Mouse (Mus musculus): ENCODE data around the gene Tbkbp1. TPM values are rescaled to one million over a fixed set of nuclear protein-coding genes. Genes with fewer than 3 reads are reported as not detected.

The Tbkbp1 gene
- polyA plus RNA-seq, 1 experiment from 2014 or later: 27.3 TPM

DNA sequence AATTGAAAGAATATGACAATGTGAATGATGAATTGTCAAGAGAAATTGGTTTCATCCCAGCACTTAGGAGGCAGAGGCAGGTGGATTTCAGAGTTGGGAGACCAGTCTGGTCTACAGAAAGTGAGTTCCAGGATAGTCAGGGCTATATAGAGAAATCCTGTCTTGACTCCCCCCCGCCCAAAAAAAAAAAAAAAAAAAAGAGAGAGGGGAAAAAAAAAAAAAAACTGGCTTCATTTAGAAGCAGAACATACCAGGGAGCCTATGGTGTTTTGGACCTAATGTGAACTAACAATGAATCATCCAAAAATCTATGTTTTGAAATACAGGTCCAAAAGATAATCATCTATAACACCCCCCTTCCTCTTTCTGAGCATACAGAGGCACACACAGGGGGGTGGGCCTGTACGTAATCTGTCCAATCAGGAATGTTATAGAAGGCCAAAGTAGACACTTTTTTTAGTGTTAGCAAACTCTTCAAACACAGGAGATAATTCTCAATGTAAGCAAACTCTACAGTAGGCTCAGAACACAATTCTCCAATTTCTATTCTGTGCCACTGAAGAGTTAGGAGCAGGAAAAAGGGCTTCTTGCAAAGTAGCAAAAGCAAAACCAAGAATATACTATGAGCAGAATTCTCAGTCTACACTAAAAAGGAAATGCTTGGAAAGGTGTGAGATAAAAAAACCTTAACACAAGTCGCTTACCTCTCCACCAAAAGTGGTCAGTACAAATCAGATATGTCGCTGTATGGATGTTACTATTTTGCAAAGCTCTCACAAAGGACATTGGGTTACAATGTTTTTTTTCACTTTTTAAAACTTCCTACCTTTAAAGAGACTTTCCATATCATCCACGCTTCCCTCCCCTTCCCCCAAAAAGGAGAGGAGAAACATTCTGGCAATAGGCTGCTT lies 34.7 kb upstream of the Tbkbp1 start:
- Histone ChIP-seq H3K36me3 (ENCODE audit: inconsistent target) (peaks cover 42% of the 10 kb centered on the region), H3K4me3 (ENCODE audit: inconsistent target) (peak overlapping the region; percentile 50), H3K27ac (peak overlapping the region; percentile 52), H3K79me2 (ENCODE audit: inconsistent target) (peaks cover 64% of the 10 kb centered on the region)
- WGBS (ENCODE audit: missing documents): 65% methylated on average over 5 of the region's 5 CpGs

DNA sequence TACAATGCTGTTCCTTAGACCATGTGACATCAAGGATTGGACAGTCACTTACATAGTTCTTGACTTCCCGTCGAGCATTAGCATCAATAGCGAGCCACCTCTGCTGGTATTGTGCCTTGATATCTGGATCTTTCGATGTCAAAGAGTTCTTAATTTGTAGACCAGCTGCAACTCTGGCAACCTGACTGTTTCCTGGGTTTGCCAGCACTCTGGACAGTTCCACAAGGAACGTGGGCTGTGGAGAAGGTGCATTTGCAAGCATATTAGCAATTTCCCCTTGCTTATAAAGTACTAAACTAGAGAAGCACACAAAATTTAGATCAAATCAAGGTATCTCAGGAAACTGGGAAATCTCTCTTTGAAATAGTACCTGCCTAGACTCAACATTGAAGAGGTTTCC lies 33.6 kb upstream of the Tbkbp1 start:
- 80% methylated on average over 5 of the region's 5 CpGs for WGBS (ENCODE audit: missing documents)
- Histone ChIP-seq H3K36me3 (ENCODE audit: inconsistent target) (peaks cover 53% of the 10 kb centered on the region), H3K27ac (no peak overlapping the region), H3K4me3 (ENCODE audit: inconsistent target) (no peak overlapping the region), H3K79me2 (ENCODE audit: inconsistent target) (peaks cover 75% of the 10 kb centered on the region)

DNA sequence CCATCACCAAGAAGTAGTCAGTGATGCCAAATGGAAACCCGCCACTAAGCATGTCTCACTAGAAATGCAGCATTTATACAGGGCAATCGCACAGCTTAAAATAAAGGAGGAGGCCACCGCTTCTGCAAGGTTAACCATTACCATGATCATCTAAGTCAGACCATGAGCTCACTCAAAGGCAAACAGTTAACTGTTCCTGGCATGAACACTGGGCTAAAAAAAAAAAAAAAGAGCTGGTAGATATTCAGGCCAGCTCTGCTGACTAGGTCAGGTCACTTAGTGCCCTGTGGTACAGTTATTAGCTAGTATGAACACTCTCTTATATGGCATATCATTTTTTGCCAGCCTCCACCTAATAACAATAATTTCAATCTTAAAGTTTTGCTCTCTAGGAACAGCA lies 31.2 kb upstream of the Tbkbp1 start:
- Histone ChIP-seq H3K27ac (no peak overlapping the region), H3K4me3 (ENCODE audit: inconsistent target) (no peak overlapping the region), H3K79me2 (ENCODE audit: inconsistent target) (peaks cover 89% of the 10 kb centered on the region), H3K36me3 (ENCODE audit: inconsistent target) (peaks cover 77% of the 10 kb centered on the region)
- WGBS (ENCODE audit: missing documents): 97% methylated on average over 3 of the region's 3 CpGs

DNA sequence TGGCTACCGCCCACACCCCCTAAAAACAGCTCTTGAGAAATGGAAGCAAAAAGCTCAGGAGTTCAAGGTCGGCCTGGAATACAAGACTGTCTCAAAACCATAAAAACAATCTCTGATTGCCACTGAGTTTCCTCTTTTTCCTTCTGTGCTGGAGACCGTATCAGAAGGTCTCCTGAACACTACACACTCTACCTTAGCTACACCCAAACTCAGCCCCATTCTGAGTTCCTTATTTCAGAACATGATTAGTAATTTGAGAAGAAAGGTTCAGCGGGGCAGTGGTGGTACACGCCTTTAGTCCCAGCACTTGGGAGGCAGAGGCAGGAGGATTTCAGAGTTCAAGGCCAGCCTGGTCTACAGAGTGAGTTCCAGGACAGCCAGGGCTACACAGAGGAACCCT lies 29.8 kb upstream of the Tbkbp1 start:
- Histone ChIP-seq H3K4me3 (ENCODE audit: inconsistent target) (no peak overlapping the region), H3K27ac (no peak overlapping the region), H3K79me2 (ENCODE audit: inconsistent target) (peaks cover 90% of the 10 kb centered on the region), H3K36me3 (ENCODE audit: inconsistent target) (peaks cover 86% of the 10 kb centered on the region)
- 55% methylated on average over 5 of the region's 5 CpGs for WGBS (ENCODE audit: missing documents)

DNA sequence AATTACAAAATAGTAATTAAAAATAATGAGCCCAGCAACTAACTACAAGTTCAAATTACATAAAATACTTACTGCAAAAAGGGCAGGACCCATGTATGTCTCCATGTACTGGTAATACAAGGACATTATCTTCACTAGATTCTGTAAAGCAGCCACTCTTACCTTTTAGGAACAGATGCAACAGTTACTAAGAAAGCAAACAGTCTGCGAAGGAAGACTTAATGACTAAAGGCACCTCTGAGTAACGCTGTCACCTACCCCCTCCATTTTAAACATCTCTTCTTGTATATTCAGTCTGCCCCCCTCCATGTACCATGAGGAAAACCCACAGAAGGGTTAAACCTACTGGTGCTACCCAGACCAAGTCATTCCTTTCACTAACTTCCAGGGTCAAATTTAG lies 26.9 kb upstream of the Tbkbp1 start:
- H3K4me3 ChIP-seq (ENCODE audit: inconsistent target): no peak overlapping the region
- no peak overlapping the region for H3K27ac ChIP-seq
- WGBS (ENCODE audit: missing documents): 100% methylated on average over 1 of the region's 2 CpGs
- H3K79me2 ChIP-seq (ENCODE audit: inconsistent target): peaks cover 90% of the 10 kb centered on the region
- peaks cover 93% of the 10 kb centered on the region for H3K36me3 ChIP-seq (ENCODE audit: inconsistent target)

DNA sequence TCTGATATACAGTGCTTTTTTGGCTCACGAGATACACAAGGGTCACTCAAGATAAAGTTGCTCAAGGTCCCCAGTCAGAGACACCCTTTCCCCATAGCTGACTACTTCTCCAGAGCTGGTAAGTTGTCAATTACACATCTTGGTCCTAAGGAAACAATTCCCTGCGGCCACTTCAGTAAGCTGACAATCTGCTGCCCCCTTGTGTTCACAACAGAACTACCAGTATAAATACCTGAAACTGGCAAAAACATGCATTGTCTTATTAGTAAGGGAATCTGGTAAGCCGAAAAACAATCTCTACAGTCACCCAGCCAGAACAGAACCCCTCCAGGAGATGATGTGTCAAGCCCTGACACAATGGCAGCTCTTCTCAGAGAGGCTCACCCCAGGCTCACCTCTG lies 25.6 kb upstream of the Tbkbp1 start:
- Histone ChIP-seq H3K79me2 (ENCODE audit: inconsistent target) (peaks cover 90% of the 10 kb centered on the region), H3K4me3 (ENCODE audit: inconsistent target) (no peak overlapping the region), H3K36me3 (ENCODE audit: inconsistent target) (peaks cover 92% of the 10 kb centered on the region), H3K27ac (no peak overlapping the region)
- WGBS (ENCODE audit: missing documents): 56% methylated on average over 3 of the region's 3 CpGs

DNA sequence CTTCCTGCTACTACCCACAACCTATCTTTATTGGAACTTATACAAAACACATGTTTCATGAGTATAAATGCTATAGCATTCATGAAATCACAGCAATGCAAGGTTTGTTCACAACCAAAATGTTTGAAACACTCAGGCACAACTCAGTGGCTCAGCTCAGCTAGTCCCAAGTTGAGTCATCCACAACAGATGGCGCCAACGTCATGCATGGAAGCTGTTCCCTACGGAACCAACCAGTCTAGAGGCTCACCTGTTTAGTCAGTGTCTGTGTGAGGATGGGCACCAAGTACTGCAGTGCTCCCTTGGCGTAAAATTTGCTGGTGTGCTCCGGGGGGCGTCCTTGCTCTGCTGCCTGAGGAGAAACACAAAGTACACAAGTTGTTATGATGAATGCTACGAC lies 24.2 kb upstream of the Tbkbp1 start:
- WGBS (ENCODE audit: missing documents): 99% methylated on average over 7 of the region's 7 CpGs

DNA sequence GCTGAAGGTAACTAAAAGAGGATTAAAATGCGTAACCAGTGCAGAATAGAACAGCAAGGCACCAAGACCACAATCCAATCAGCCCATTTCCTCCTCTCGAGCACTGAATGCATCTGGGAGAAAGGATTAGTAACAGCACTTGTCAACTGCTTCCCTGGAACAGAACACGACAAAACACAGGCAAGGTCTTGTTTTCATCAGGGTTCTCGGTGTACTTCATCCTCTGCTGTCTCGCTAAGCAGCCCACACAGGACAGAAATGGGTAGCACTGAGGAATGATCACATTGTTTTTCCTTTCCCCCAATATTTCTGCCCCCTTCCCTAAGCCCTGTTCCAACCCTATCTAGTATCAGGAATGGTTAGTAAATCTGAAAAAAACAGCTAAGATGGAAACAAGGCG lies 9.0 kb upstream of the Tbkbp1 start:
- Histone ChIP-seq H3K36me3 (ENCODE audit: inconsistent target) (peaks cover 56% of the 10 kb centered on the region), H3K27ac (no peak overlapping the region), H3K4me3 (ENCODE audit: inconsistent target) (no peak overlapping the region), H3K79me2 (ENCODE audit: inconsistent target) (no peaks in the 10 kb centered on the region)
- 89% methylated on average over 6 of the region's 6 CpGs for WGBS (ENCODE audit: missing documents)

More for the DNA sequence above, 24.2 kb upstream of the Tbkbp1 start:
- H3K27ac ChIP-seq: no peak overlapping the region
- peaks cover 92% of the 10 kb centered on the region for H3K36me3 ChIP-seq (ENCODE audit: inconsistent target)
- H3K4me3 ChIP-seq (ENCODE audit: inconsistent target): no peak overlapping the region
- peaks cover 76% of the 10 kb centered on the region for H3K79me2 ChIP-seq (ENCODE audit: inconsistent target)

DNA sequence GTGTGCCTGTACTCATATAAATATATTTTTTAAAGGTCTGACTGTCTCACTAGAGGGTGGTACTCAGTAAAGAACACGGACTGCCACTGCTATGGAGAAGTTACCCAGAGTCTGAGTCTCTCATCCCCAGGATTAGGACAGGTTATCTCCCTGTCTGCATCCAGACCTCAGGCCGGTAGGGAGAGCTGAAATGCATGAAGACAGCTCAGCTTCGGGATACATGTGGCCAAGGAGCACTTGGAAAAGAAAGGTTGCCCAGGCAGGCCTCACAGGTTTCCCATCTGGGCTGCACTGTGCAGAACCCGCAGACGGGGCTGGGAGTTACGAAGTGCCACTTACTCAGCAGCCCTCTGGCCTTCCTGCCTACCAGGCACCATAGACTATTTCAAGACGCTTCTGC lies 5.7 kb upstream of the Tbkbp1 start:
- H3K36me3 ChIP-seq (ENCODE audit: inconsistent target): peaks cover 25% of the 10 kb centered on the region
- no peak overlapping the region for H3K27ac ChIP-seq
- WGBS (ENCODE audit: missing documents): 51% methylated on average over 7 of the region's 7 CpGs
- H3K79me2 ChIP-seq (ENCODE audit: inconsistent target): no peaks in the 10 kb centered on the region
- H3K4me3 ChIP-seq (ENCODE audit: inconsistent target): no peak overlapping the region

DNA sequence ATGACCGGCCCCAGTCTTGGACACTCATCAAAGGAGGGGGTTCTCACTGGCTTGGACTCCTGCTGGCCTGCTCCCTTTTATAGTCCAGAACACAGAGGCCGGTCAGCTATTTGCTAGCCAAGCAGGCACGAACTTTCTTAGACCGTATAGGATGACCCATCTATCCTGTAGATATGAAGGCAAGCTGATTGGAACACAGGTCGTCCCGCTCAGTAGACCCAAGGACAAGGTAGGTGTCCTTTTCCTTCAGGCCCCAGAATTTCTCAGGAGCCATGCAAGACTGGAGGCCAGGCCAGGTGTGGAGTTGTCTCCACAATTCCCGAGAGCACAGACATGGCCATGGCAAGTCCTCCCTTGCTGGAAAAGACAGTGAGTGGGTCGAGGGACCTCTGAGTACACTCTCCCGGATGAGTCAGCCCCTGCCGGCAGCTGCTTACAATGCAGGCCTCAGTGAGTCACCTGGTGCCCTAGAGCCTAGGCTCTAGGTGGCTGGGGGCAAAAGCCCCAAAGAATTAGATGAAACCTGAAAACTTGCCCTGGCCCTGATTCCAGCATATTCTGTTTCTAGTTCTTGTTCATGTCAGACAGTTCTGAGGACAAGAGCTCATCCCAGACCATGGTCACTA lies 1.5 kb upstream of the Tbkbp1 start:
- no peak overlapping the region for H3K4me3 ChIP-seq (ENCODE audit: inconsistent target)
- peaks cover 25% of the 10 kb centered on the region for H3K79me2 ChIP-seq (ENCODE audit: inconsistent target)
- 74% methylated on average over 10 of the region's 10 CpGs for WGBS (ENCODE audit: missing documents)
- no peak overlapping the region for H3K27ac ChIP-seq
- no peaks in the 10 kb centered on the region; the same call in 1 of the 2 replicates for H3K36me3 ChIP-seq (ENCODE audit: inconsistent target)

DNA sequence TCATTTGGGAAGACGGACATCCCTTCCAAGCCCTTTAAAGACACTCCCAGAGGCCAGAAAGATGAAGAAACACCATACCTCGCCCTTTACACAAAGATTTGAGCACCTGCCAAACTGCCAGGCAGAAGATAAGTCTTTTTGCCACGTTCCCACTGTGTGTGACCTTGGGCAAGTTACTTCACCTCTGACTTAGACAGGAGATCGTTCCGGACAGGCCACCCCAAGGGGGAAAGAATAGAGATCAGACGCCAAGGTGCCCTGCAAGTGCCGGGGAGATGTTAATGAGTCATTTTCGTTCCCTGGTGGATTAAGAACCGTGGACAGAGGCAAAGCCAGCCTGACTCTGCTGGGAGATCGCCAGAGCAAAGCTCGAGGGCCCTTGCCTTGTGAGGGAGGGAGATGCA lies 730 bp upstream of the Tbkbp1 start:
- H3K4me3 ChIP-seq (ENCODE audit: inconsistent target): no peak overlapping the region
- 23% methylated on average over 11 of the region's 11 CpGs for WGBS (ENCODE audit: missing documents)
- H3K27ac ChIP-seq: no peak overlapping the region
- H3K36me3 ChIP-seq (ENCODE audit: inconsistent target): no peaks in the 10 kb centered on the region; the same call in 1 of the 2 replicates
- H3K79me2 ChIP-seq (ENCODE audit: inconsistent target): peaks cover 32% of the 10 kb centered on the region

DNA sequence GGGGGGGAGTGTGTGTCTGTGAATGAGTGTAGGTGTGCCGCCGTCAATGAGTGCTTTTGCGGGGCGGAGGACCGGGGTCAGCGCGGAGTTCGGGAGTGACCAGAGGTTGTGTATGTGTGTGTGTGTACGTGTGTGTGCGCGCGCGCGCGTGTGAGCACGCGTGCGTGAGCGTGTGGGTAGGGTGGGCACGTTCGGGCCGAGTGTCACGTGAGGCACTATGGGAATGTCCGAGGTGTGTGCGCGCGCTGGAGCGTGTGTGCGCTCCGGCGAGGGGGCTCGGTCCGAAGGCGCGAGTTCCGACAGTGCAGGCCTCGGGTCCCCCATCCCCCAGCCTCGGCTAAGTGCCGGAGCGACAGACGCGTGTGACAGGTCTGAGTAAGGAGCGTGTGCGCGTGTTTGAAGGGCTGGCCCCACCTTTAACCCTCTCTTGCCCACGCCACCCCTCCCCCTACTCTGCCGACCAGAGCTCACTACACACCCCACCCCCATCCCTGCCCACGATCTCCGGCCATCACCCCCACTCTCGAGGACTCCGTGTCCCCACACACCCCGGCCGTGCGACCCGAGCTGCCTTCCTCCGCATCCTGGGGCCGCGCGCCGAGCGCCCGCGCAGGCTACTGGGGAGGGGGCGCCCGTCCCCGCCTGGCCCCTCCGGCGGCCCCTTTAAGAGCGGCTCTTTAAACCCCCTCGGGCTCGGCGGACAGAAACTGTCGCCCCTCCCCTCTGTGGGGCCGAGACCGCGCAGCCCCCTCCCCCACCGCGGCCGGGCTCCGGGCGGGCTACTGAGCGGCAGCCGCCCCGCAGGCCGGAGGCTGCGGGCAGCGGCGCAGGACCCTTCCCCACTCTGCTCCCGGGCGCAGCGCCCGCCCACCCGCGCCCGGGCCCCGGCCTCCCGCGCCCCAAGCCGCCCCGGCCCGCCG lies 624 bp downstream of the Tbkbp1 start:
- Histone ChIP-seq H3K4me3 (ENCODE audit: inconsistent target) (peak overlapping the region; percentile 74), H3K79me2 (ENCODE audit: inconsistent target) (peaks cover 33% of the 10 kb centered on the region), H3K27ac (peak overlapping the region; percentile 90), H3K36me3 (ENCODE audit: inconsistent target) (peaks cover 11% of the 10 kb centered on the region; the same call in 1 of the 2 replicates)
- WGBS (ENCODE audit: missing documents): under 1% methylated on average over 75 of the region's 102 CpGs

DNA sequence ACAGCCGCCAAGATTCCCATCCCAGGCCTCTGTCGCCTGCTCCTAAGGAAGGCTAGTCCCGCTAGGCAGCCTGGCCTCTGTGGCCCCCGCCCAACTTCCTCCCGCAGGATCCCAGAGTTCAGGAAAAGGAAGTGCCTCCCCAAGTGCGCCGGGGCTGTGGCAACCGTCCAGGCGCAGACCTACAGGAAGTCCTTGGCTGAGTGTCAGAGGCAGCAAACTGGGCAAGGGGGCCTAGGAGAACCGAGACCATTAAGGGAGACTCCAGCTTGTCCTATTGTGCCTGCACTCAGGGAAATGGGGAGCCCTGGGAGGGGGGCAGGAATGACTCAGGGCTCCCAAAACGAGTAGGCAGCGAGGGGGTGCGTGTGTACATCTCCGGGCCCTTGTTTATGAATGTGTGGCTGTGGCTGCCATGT lies 1.3 kb downstream of the Tbkbp1 start:
- peak overlapping the region; percentile 90 for H3K27ac ChIP-seq
- peak overlapping the region; percentile 74 for H3K4me3 ChIP-seq (ENCODE audit: inconsistent target)
- H3K36me3 ChIP-seq (ENCODE audit: inconsistent target): peaks cover 17% of the 10 kb centered on the region; the same call in 1 of the 2 replicates
- WGBS (ENCODE audit: missing documents): 1% methylated on average over 14 of the region's 14 CpGs
- peaks cover 33% of the 10 kb centered on the region for H3K79me2 ChIP-seq (ENCODE audit: inconsistent target)

DNA sequence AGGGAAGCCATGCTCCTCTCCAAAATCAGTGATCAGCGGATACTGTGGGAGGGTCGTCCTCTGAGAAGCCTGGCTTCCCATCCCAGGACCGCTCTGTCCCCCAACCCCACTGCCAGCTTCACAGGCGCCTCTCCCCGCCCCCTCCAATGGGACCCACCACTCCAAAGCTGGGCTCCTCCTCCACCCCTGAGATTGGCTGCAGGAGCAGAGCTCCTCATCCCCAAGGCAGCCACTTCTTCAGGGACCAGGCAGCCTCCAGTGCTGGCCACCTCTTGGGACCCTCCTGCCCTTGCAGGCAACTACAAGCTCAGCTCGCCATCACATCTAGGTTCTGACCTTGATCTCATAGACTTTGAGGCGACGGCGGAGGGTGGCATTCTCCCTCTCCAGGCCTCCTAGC lies 2.3 kb downstream of the Tbkbp1 start:
- H3K27ac ChIP-seq: peak overlapping the region; percentile 90
- 91% methylated on average over 9 of the region's 9 CpGs for WGBS (ENCODE audit: missing documents)
- peak overlapping the region; percentile 74 for H3K4me3 ChIP-seq (ENCODE audit: inconsistent target)
- peaks cover 33% of the 10 kb centered on the region for H3K79me2 ChIP-seq (ENCODE audit: inconsistent target)
- H3K36me3 ChIP-seq (ENCODE audit: inconsistent target): peaks cover 17% of the 10 kb centered on the region; the same call in 1 of the 2 replicates
